Mouse (Mus musculus): ENCODE measurements around the gene Tfec. TPM values are rescaled to one million over a fixed set of nuclear protein-coding genes. Genes with fewer than 3 reads are reported as not detected.

Tfec gene
- polyA plus RNA-seq, 1 experiment = 0.41 TPM

DNA sequence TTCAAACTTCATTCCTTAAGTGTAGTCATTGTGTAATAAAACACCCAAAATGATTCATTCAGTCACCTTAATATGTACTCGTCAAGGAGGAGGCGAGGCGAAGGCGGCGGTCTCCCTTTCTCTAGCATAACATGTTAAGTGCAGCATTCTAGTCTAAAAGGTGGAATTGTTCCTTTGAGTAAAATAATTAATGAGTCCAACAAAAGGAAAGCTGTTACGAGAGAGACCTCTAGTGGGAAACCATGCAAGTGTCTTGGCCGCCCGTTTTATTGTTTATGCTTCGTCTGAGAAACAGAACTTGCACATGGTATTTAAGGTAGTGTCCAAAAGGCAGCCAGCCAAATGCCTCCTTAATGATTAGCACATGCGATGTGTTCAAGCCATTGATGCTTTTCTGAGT lies 100.6 kb downstream of the Tfec start:
- 10% methylated on average over 10 of the region's 10 CpGs for WGBS
- DNase-seq (ENCODE audit: low read depth, low spot score) = no peak

DNA sequence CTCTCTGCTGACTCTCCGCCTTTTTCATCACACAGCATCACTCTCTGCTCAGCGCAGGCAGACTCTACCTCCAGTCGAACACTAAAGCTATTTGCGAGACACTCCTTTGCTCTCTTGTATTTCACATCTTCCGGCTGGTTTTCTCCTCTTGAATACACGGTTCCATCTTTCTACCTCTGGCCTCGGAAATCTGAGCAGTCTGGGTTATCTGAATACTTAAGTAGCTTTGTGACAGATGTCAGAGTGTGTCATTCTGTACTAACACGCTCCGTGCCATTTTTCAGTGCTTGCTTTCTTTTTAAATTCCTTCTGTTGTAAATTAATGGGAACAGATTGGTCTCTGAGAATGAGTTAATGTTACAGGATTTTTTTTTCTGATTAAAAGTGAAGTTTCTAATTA lies 101.3 kb downstream of the Tfec start:
- WGBS = 79% methylated on average over 9 of the region's 9 CpGs
- no peak for DNase-seq (ENCODE audit: low read depth, low spot score)

DNA sequence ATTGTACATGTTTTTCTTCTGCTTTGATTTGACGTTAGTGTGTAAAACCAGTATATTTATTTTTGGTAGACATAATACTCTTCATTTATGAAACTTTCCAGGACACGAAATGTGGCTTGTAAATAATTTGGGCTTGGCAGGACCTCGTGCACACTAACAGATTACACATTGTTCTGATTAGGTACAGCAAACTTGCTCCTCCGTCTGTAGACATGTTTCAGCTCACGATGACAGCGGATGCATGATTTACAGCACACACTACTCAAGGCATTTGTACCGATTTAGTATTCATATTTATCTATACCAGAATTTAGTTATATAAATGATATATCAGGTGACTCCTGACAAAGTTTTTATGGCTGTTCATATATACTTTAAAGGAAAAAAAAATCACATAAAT lies 104.2 kb downstream of the Tfec start:
- WGBS = 54% methylated on average over 7 of the region's 7 CpGs

DNA sequence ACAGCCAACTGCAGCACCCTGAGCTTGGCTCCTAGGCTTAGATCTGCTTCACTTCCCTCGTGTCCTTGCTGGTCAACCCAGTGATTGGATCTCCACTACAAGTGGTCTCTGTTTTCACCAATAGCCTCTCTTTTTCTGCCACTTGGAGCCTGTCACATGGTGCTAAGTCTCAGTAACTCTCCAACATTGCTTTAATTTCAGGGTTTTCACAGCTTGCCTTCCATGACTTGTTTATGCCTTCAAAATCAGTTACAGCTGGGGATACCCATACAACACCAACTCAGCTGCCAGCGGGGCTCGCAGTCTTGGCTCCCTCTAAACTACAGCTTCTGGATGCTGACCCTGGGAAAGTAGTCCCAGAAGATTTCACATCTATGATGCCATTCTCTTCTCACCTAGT lies 113.1 kb downstream of the Tfec start:
- no peak for DNase-seq (ENCODE audit: low read depth, low spot score)
- 84% methylated on average over 3 of the region's 3 CpGs for whole genome bisulfite sequencing

More for the DNA sequence above, 104.2 kb downstream of the Tfec start:
- no peak for DNase-seq (ENCODE audit: low read depth, low spot score)

Other genes starting within 250 kb of the Tfec start
- 78.0 and 94.3 TPM in 2 replicates for gene Tes, start 166.7 kb upstream of the Tfec start, polyA plus RNA-seq (2012; rRNA removed)

Measured in large intestine, adult 2 months (tissue).